Mouse (Mus musculus) liver, embryonic 12.5 days (tissue): ENCODE results near the gene Dnah7c. TPM values are rescaled to one million over a fixed set of nuclear protein-coding genes. Genes with fewer than 3 reads are reported as not detected.

Experiments used
- ATAC-seq: fragments of 200-750 bp; cut with Nextera tagmentation; 2 replicates; pipeline ENCODE4 v1.8.0; 2017; ENCODE audit warnings: moderate number of reproducible peaks, mild to moderate bottlenecking, moderate library complexity
- H3K27ac ChIP-seq: fragments of 300-500 bp; sonication (generic); 2 replicates; pipeline ENCODE4 v1.5.1; 2016; ENCODE audit warnings: mild to moderate bottlenecking
- H3K27me3 ChIP-seq: fragments of 300-500 bp; sonication (generic); replicated peaks from 2 replicates; pipeline ENCODE4 v1.6.1; 2016; ENCODE audit warnings: mild to moderate bottlenecking, moderate library complexity
- H3K36me3 ChIP-seq: fragments of 300-500 bp; sonication (generic); 2 replicates; pipeline ENCODE4 v1.6.1; 2016; ENCODE audit warnings: mild to moderate bottlenecking, moderate library complexity
- H3K4me1 ChIP-seq: fragments of 300-500 bp; sonication (generic); 2 replicates; pipeline ENCODE4 v1.6.1; 2016
- H3K4me2 ChIP-seq: fragments of 300-500 bp; sonication (generic); 2 replicates; pipeline ENCODE4 v1.6.1; 2016; ENCODE audit warnings: mild to moderate bottlenecking, moderate library complexity
- H3K4me3 ChIP-seq: fragments of 300-500 bp; sonication (generic); 2 replicates; pipeline ENCODE4 v1.5.1; 2016; ENCODE audit warnings: mild to moderate bottlenecking, moderate library complexity
- H3K9ac ChIP-seq: fragments of 300-500 bp; sonication (generic); 2 replicates; pipeline ENCODE4 v1.6.1; 2016; ENCODE audit warnings: mild to moderate bottlenecking, moderate library complexity
- H3K9me3 ChIP-seq: fragments of 300-500 bp; sonication (generic); replicated peaks from 2 replicates; pipeline ENCODE4 v1.6.1; 2016; ENCODE audit warnings: mild to moderate bottlenecking, moderate library complexity
- WGBS: fragments of 180-500 bp; shearing (Covaris S2); methylation state at CpG from one replicate; pipeline ENCODE4 v1.1.7; 2016; ENCODE audit not compliant: insufficient replicate concordance; 5-methylcytosine and 5-hydroxymethylcytosine counted together
- polyA plus RNA-seq: library from polyadenylated mRNA; unstranded; fragments of >200 nt; fragmentation: Nextera tagmentation; extraction: Ambion mirVana; gene quantifications from 2 replicates; pipeline ENCODE4 v1.2.1, GENCODE M21; 2016

Dnah7c gene
- polyA plus RNA-seq, 1 experiment from 2014 or later, result not detected

- 59% methylated on average over 5 of the region's 5 CpGs for WGBS
These were observed 419.8 kb downstream of the Dnah7c start for GRCm38 (mm10) chr1:46845221-46845620.

DNA sequence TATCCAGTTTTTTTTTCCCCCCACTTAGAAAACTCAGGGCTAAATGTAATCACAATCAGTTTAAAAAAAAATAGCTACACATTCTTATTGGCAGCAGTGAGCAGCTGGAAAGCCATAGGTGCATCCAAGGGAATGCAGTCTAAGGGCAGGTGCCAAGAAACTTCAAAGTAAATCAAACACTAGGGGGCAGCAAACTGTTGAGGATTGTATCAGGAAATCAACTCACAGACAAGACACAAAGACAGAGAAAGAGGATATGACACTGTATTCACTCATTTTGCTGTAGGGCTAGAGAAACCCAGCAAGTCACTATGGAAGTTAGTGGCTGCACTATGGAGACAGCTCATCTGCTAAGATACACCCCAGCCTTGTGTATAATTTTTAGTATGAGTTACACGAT is 424.4 kb downstream of the Dnah7c start:
- Histone ChIP-seq H3K9ac (no peak overlapping the region), H3K4me3 (no peak overlapping the region), H3K27ac (no peak overlapping the region), H3K27me3 (no peaks in the 10 kb centered on the region), H3K4me1 (peaks cover 19% of the 10 kb centered on the region), H3K9me3 (no peaks in the 10 kb centered on the region), H3K36me3 (no peaks in the 10 kb centered on the region), H3K4me2 (no peak overlapping the region)
- 45% methylated on average over 1 of the region's 1 CpGs for WGBS
- ATAC-seq, result no peak

More at GRCm38 (mm10) chr1:46845221-46845620, 419.8 kb downstream of the Dnah7c start:
- Histone ChIP-seq H3K4me3 (no peak overlapping the region), H3K4me1 (no peaks in the 10 kb centered on the region), H3K27me3 (no peaks in the 10 kb centered on the region), H3K9me3 (no peaks in the 10 kb centered on the region), H3K9ac (no peak overlapping the region), H3K4me2 (no peak overlapping the region), H3K27ac (no peak overlapping the region), H3K36me3 (no peaks in the 10 kb centered on the region)
- ATAC-seq, result no peak

DNA sequence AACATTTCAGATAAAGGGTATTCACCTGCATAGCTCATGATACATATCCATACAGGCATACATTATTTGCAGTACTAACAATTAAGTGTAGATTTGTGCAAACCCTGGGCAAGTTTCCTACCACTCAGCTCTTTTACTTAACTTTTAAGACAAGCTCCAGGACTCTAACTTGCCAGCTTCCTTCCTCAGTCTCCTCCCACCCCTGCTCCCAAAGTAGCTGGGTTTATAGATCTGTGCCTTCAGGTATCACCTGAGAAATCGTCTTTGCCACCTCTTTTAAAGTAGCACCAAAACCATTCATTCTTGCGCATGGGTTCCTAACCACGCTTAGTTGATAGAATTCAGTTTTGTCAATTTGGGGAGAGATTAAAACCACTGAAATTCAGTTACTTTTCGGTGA is 426.2 kb downstream of the Dnah7c start:
- H3K4me2 ChIP-seq, result peak overlapping the region; percentile 93
- peaks cover 20% of the 10 kb centered on the region for H3K4me1 ChIP-seq
- 48% methylated on average over 4 of the region's 4 CpGs for WGBS
- 0 out of 2 replicates have a peak overlapping the region, but pooled peaks have one; percentile 30 for H3K27ac ChIP-seq
- no peak overlapping the region for H3K4me3 ChIP-seq
- no peak overlapping the region for H3K9ac ChIP-seq
- no peaks in the 10 kb centered on the region for H3K9me3 ChIP-seq
- no peak for ATAC-seq
- H3K27me3 ChIP-seq, result no peaks in the 10 kb centered on the region
- no peaks in the 10 kb centered on the region for H3K36me3 ChIP-seq

GRCm38 (mm10) chr1:46852216-46852599 is 426.8 kb downstream of the Dnah7c start:
- H3K27ac ChIP-seq, result peak overlapping the region; percentile 95
- peak overlapping the region; percentile 97 for H3K9ac ChIP-seq
- 5% methylated on average over 4 of the region's 4 CpGs for WGBS

GRCm38 (mm10) chr1:46852600-46853272 is 427.3 kb downstream of the Dnah7c start:
- H3K36me3 ChIP-seq, result no peaks in the 10 kb centered on the region
- ATAC-seq, result peak; percentile 13
- no peaks in the 10 kb centered on the region for H3K27me3 ChIP-seq
- peak overlapping the region; percentile 97 for H3K9ac ChIP-seq
- peak overlapping the region; percentile 93 for H3K4me2 ChIP-seq
- peak overlapping the region; percentile 86 for H3K4me3 ChIP-seq
- WGBS, result 1% methylated on average over 61 of the region's 75 CpGs
- peaks cover 20% of the 10 kb centered on the region for H3K4me1 ChIP-seq
- H3K27ac ChIP-seq, result peak overlapping the region; percentile 95
- H3K9me3 ChIP-seq, result no peaks in the 10 kb centered on the region

More at GRCm38 (mm10) chr1:46852216-46852599, 426.8 kb downstream of the Dnah7c start:
- Histone ChIP-seq H3K4me1 (peaks cover 20% of the 10 kb centered on the region), H3K4me3 (peak overlapping the region; percentile 86), H3K4me2 (peak overlapping the region; percentile 93), H3K36me3 (no peaks in the 10 kb centered on the region), H3K9me3 (no peaks in the 10 kb centered on the region), H3K27me3 (no peaks in the 10 kb centered on the region)
- no peak for ATAC-seq

DNA sequence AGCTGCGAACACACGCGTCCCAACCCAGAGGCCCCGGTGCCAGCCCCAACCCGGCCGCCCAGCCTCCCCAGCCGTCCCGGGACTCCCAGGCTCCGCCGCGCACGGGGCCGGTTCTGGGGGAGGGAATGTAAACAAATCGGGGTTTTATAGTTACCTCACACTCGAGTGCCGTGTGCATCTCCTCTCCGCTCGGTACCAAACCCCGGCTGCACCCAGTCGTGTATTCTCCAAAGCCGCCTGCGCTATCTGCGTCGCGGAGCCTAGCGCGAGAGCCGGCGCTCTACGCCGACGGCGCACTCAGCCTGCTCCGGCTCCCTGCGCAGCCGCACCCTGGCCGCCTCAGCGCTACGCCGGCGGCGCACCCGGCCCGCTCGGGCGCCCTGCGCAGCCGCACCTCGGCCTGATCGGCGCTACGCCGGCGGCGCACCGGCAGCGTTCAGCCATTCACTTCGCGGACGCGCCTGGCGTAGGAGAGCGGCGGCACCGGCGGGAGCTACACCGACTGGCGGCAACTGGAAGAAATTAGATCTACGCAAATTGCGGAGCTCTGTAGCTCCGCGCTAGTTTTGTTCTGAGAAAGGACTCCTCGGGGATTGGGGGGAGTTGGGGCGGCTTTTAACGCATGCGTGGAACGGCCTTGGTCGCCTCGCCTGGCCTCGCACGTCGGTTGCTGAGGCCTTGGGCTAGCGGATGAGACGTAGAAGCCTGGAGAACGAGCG is 428.1 kb downstream of the Dnah7c start:
- peaks cover 20% of the 10 kb centered on the region for H3K4me1 ChIP-seq
- no peaks in the 10 kb centered on the region for H3K27me3 ChIP-seq
- H3K9ac ChIP-seq, result peak overlapping the region; percentile 97
- no peaks in the 10 kb centered on the region for H3K36me3 ChIP-seq
- H3K27ac ChIP-seq, result peak overlapping the region; percentile 95
- H3K4me3 ChIP-seq, result peak overlapping the region; percentile 86
- peak; percentile 94 for ATAC-seq
- H3K9me3 ChIP-seq, result no peaks in the 10 kb centered on the region
- H3K4me2 ChIP-seq, result peak overlapping the region; percentile 93
- WGBS, result under 1% methylated on average over 86 of the region's 86 CpGs

DNA sequence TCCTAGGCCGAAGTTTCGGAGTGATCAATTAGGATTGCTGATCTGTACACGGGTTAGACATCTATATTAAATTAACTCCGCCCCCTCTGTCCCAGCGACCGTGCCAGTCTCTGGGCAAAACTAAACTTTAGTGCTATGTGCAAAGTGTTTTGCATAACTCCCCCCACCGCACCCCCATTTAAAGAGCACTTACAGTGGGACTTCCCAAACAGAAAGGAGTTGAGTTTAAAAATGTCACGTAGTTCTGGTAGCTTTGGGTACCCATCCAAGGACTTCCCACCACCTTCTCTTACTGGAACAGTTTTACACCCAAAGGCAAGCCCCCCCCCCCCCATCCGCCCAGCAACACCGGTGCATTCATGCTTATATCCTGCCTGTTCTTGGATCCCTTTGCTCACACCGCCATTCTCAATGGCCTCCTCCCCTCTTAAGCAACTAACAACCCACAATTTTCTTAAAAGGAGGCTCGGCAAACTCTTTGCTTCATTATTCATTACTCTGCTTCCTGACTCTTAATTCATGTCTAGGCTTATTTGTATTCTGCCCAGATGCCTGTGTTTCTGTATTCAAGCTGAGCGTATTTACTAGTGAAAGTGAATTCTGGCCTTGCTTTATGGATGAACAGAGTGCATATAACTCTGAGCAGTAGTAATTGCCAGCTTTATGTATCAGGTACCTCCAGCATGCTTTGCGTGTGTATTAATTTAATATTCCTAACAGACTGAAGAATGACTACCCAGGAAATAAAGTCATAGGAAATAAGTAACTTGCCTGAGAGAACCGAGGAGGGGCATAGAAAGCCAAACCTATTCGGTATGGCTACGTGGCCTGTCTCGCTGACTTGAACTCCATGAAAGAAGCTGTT is 428.9 kb downstream of the Dnah7c start:
- Histone ChIP-seq H3K36me3 (no peaks in the 10 kb centered on the region), H3K27ac (peak overlapping the region; percentile 95), H3K27me3 (no peaks in the 10 kb centered on the region), H3K4me1 (peaks cover 20% of the 10 kb centered on the region), H3K9ac (peak overlapping the region; percentile 73), H3K4me3 (peak overlapping the region; percentile 86), H3K4me2 (peak overlapping the region; percentile 93), H3K9me3 (no peaks in the 10 kb centered on the region)
- 28% methylated on average over 18 of the region's 18 CpGs for WGBS
- ATAC-seq, result no peak

- Histone ChIP-seq H3K4me1 (peaks cover 11% of the 10 kb centered on the region), H3K27ac (no peak overlapping the region), H3K4me3 (no peak overlapping the region), H3K9me3 (no peaks in the 10 kb centered on the region), H3K9ac (no peak overlapping the region), H3K36me3 (no peaks in the 10 kb centered on the region), H3K27me3 (no peaks in the 10 kb centered on the region), H3K4me2 (no peak overlapping the region)
- whole genome bisulfite sequencing, result 40% methylated on average over 4 of the region's 4 CpGs
- no peak for ATAC-seq
These were observed 431.1 kb downstream of the Dnah7c start for GRCm38 (mm10) chr1:46856498-46856897.
